Mouse (Mus musculus): ENCODE data around the gene Gm44973. TPM values are rescaled to one million over a fixed set of nuclear protein-coding genes. Genes with fewer than 3 reads are reported as not detected.
A peak's percentile ranks its signal among the peaks of the same experiment; 100 is the strongest.
"Not testable (repeated sequence)": the region's sequence is repeated elsewhere in the genome, so short reads cannot be mapped to it uniquely, and the experiment has no call there.

Gene Gm44973
- polyA plus RNA-seq, 1 experiment from 2014 or later, result 2.0 TPM

- peaks cover 51% of the 10 kb centered on the region for H3K36me3 ChIP-seq
Measured at GRCm38 (mm10) chr7:5076931-5077330, 61.6 kb downstream of the Gm44973 start.

DNA sequence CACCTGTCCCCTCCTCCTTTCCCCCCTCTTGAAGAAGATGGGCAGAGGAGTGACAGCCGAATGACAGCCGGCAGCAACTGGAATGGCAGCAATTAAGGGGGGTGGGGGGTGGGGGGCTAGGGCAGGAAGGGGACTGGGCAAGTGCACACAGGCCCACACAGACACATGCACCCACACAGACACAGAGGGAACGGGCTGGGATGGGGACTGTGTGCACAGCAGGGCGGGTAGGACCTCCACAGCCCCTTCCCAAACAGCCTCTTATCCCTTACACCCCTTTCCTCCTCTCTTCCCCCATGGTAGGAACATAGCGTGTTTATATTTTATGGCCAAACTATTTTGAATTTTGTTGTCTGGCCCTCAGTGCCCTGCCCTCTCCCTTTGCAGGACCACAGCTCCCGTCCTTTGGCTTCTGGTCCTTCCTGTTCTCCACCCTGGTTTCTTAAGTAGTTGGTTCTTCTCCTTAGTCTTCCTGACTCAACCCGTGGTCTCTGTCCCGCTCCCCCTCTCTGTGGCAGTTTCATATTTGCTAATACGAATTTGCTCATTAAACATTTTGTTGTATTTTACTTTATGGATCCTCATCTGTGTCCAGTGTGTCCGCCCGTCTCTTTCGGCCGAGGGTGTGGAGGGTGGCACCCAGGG lies 64.2 kb downstream of the Gm44973 start:
- peak; percentile 9; the same call in 1 of the 2 replicates for ATAC-seq (ENCODE audit: insufficient read depth, low FRiP score, low read depth)
- H3K27ac ChIP-seq, result peak overlapping the region; percentile 95; the same call in 1 of the 2 replicates
- H3K4me1 ChIP-seq, result peaks cover 12% of the 10 kb centered on the region
- WGBS, result 42% methylated on average over 9 of the region's 13 CpGs
- H3K36me3 ChIP-seq, result peaks cover 45% of the 10 kb centered on the region
- not testable (repeated sequence) for H3K9me3 ChIP-seq; H3K27me3 ChIP-seq (replicated peaks); H3K9ac ChIP-seq
- peak overlapping the region; percentile 86 for H3K4me3 ChIP-seq (replicated peaks)
- peak overlapping the region; percentile 78 for H3K4me2 ChIP-seq

More at GRCm38 (mm10) chr7:5076931-5077330, 61.6 kb downstream of the Gm44973 start:
- ATAC-seq (ENCODE audit: insufficient read depth, low FRiP score, low read depth), result no peak
- H3K27me3 ChIP-seq (replicated peaks), result no peaks in the 10 kb centered on the region
- 72% methylated on average over 2 of the region's 2 CpGs for WGBS
- no peak overlapping the region for H3K9ac ChIP-seq
- no peak overlapping the region for H3K4me2 ChIP-seq
- H3K4me1 ChIP-seq, result peaks cover 9% of the 10 kb centered on the region
- no peaks in the 10 kb centered on the region for H3K9me3 ChIP-seq
- H3K4me3 ChIP-seq (replicated peaks), result no peak overlapping the region
- no peak overlapping the region for H3K27ac ChIP-seq

GRCm38 (mm10) chr7:5080010-5080751 lies 64.9 kb downstream of the Gm44973 start, which contains the start of gene Epn1:
TSS of gene Epn1 (plus strand) at chr7:5080235.
- peaks cover 40% of the 10 kb centered on the region for H3K36me3 ChIP-seq
- peak; percentile 96 for ATAC-seq (ENCODE audit: insufficient read depth, low FRiP score, low read depth)
- peak within 1 kb of the TSS; percentile 78 for H3K4me2 ChIP-seq

GRCm38 (mm10) chr7:5080815-5081214 lies 65.5 kb downstream of the Gm44973 start:
- peaks cover 44% of the 10 kb centered on the region for H3K36me3 ChIP-seq
- WGBS, result 13% methylated on average over 6 of the region's 6 CpGs

More at GRCm38 (mm10) chr7:5080010-5080751, 64.9 kb downstream of the Gm44973 start, which contains the start of gene Epn1:
- H3K27ac ChIP-seq, result peak within 1 kb of the TSS; percentile 95
- no peaks in the 10 kb centered on the region for H3K27me3 ChIP-seq (replicated peaks)
- H3K4me1 ChIP-seq, result peaks cover 12% of the 10 kb centered on the region
- H3K9me3 ChIP-seq, result no peaks in the 10 kb centered on the region
- H3K9ac ChIP-seq, result peak within 1 kb of the TSS; percentile 87
- WGBS, result 1% methylated on average over 74 of the region's 81 CpGs
- peak within 1 kb of the TSS; percentile 86 for H3K4me3 ChIP-seq (replicated peaks)

DNA sequence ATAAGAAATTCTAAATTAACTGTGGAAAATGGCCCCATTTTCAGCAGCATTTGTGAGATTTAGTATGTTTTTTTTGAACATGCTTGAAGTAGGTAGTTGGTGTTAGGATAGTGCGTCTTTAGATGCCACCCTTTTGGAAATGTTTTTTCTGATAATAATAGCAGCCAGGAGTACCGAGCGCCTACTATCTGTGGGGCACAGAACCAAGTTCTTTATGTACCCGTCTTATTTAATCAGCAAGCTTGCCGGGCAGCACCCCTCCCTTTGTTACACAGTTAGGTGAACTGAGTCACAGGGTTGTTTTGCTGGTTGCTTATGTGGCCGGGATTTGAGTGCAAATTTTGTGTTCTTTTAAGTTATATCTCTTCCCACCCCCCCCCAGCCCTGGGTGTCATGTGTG lies 65.9 kb downstream of the Gm44973 start:
- Histone ChIP-seq H3K27ac (peak overlapping the region; percentile 95; the same call in 1 of the 2 replicates), H3K4me1 (peaks cover 12% of the 10 kb centered on the region), H3K9ac (peak overlapping the region; percentile 87; the same call in 1 of the 2 replicates), H3K27me3 (replicated peaks) (no peaks in the 10 kb centered on the region), H3K9me3 (no peaks in the 10 kb centered on the region), H3K36me3 (peaks cover 41% of the 10 kb centered on the region), H3K4me2 (peak overlapping the region; percentile 78), H3K4me3 (replicated peaks) (peak overlapping the region; percentile 86)
- WGBS, result 56% methylated on average over 6 of the region's 6 CpGs
- ATAC-seq (ENCODE audit: insufficient read depth, low FRiP score, low read depth), result 0 out of 2 replicates have a peak, but pooled peaks have one; percentile 30

More at GRCm38 (mm10) chr7:5080815-5081214, 65.5 kb downstream of the Gm44973 start:
- peak overlapping the region; percentile 86 for H3K4me3 ChIP-seq (replicated peaks)
- peak overlapping the region; percentile 78 for H3K4me2 ChIP-seq
- peak overlapping the region; percentile 95 for H3K27ac ChIP-seq
- H3K9ac ChIP-seq, result peak overlapping the region; percentile 87
- H3K27me3 ChIP-seq (replicated peaks), result no peaks in the 10 kb centered on the region
- ATAC-seq (ENCODE audit: insufficient read depth, low FRiP score, low read depth), result no peak
- no peaks in the 10 kb centered on the region for H3K9me3 ChIP-seq
- H3K4me1 ChIP-seq, result peaks cover 12% of the 10 kb centered on the region

DNA sequence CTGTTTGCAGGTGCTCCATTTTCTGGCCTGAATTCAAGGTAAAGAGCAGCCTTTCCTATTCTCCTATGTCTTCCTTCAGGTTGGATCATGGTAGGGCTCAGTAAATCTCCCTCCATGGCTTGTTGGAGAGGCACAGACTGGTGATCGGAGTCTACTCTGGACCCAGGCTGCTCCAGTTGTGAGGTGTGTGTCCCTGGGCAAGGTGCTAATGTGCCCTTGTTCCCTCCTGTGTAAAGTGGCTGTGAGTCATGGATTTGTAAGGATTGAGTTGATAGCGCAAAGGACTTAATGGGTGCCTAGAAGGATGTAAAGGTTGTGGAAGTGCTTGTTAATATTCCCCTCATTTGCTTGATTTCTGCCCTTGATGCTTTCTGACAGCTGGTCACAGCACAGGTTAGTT lies 66.6 kb downstream of the Gm44973 start:
- no peak for ATAC-seq (ENCODE audit: insufficient read depth, low FRiP score, low read depth)
- no peak overlapping the region; the same call in 1 of the 2 replicates for H3K4me3 ChIP-seq (replicated peaks)
- peak overlapping the region; percentile 78 for H3K4me2 ChIP-seq
- H3K27me3 ChIP-seq (replicated peaks), result no peaks in the 10 kb centered on the region
- H3K27ac ChIP-seq, result no peak overlapping the region
- H3K9me3 ChIP-seq, result no peaks in the 10 kb centered on the region
- peaks cover 12% of the 10 kb centered on the region for H3K4me1 ChIP-seq
- peaks cover 34% of the 10 kb centered on the region for H3K36me3 ChIP-seq
- WGBS, result 83% methylated on average over 2 of the region's 2 CpGs
- H3K9ac ChIP-seq, result no peak overlapping the region

Other genes with a start within 250 kb of the Gm44973 start
- gene Fam71e2, start 244.2 kb upstream of the Gm44973 start, polyA plus RNA-seq (2015; fragmentation: Nextera tagmentation; extraction: Ambion mirVana), result not detected in 2 replicates
- 0.13 and 0.22 TPM in 2 replicates for gene Il11, start 232.6 kb upstream of the Gm44973 start, polyA plus RNA-seq (2015; fragmentation: Nextera tagmentation; extraction: Ambion mirVana)
- 1.2 and 1.4 TPM in 2 replicates for gene Tmem190, start 232.6 kb upstream of the Gm44973 start, polyA plus RNA-seq (2015; fragmentation: Nextera tagmentation; extraction: Ambion mirVana)
- 35.4 and 36.4 TPM in 2 replicates for gene Tmem238, start 225.8 kb upstream of the Gm44973 start, polyA plus RNA-seq (2015; fragmentation: Nextera tagmentation; extraction: Ambion mirVana)
- gene Rpl28, start 222.6 kb upstream of the Gm44973 start, polyA plus RNA-seq (2015; fragmentation: Nextera tagmentation; extraction: Ambion mirVana), result 309 and 356 TPM in 2 replicates
- 306 and 315 TPM in 2 replicates for gene Ube2s, start 202.9 kb upstream of the Gm44973 start, polyA plus RNA-seq (2015; fragmentation: Nextera tagmentation; extraction: Ambion mirVana)
- 0.36 and 0.44 TPM in 2 replicates for gene Shisa7, start 170.8 kb upstream of the Gm44973 start, polyA plus RNA-seq (2015; fragmentation: Nextera tagmentation; extraction: Ambion mirVana)
- 12.9 and 14.4 TPM in 2 replicates for gene Isoc2b, start 145.2 kb upstream of the Gm44973 start, polyA plus RNA-seq (2015; fragmentation: Nextera tagmentation; extraction: Ambion mirVana)
- gene Isoc2a, start 138.3 kb upstream of the Gm44973 start, polyA plus RNA-seq (2015; fragmentation: Nextera tagmentation; extraction: Ambion mirVana), result 1.1 and 1.3 TPM in 2 replicates
- not detected in 2 replicates for gene Gm36210, start 109.0 kb upstream of the Gm44973 start, polyA plus RNA-seq (2015; fragmentation: Nextera tagmentation; extraction: Ambion mirVana)
- gene Zfp628, start 100.3 kb upstream of the Gm44973 start, polyA plus RNA-seq (2015; fragmentation: Nextera tagmentation; extraction: Ambion mirVana), result 3.3 TPM in 2 replicates
- 4.3 and 4.5 TPM in 2 replicates for gene Nat14, start 93.5 kb upstream of the Gm44973 start, polyA plus RNA-seq (2015; fragmentation: Nextera tagmentation; extraction: Ambion mirVana)
- gene Ssc5d, start 89.7 kb upstream of the Gm44973 start, polyA plus RNA-seq (2015; fragmentation: Nextera tagmentation; extraction: Ambion mirVana), result 2.1 and 3.5 TPM in 2 replicates
- gene Sbk2, start 51.1 kb upstream of the Gm44973 start, polyA plus RNA-seq (2015; fragmentation: Nextera tagmentation; extraction: Ambion mirVana), result 0.22 and 0.30 TPM in 2 replicates
- gene Sbk3, start 44.3 kb upstream of the Gm44973 start, polyA plus RNA-seq (2015; fragmentation: Nextera tagmentation; extraction: Ambion mirVana), result not detected in 2 replicates
- gene Zfp579, start 19.3 kb upstream of the Gm44973 start, polyA plus RNA-seq (2015; fragmentation: Nextera tagmentation; extraction: Ambion mirVana), result 32.2 and 34.1 TPM in 2 replicates
- gene Zfp524, start 1.1 kb upstream of the Gm44973 start, polyA plus RNA-seq (2015; fragmentation: Nextera tagmentation; extraction: Ambion mirVana), result 16.0 and 16.4 TPM in 2 replicates
- 40.6 and 43.0 TPM in 2 replicates for gene Fiz1, start 799 bp upstream of the Gm44973 start, polyA plus RNA-seq (2015; fragmentation: Nextera tagmentation; extraction: Ambion mirVana)
- 5.5 and 7.7 TPM in 2 replicates for gene Zfp865, start 4.9 kb downstream of the Gm44973 start, polyA plus RNA-seq (2015; fragmentation: Nextera tagmentation; extraction: Ambion mirVana)
- gene Ccdc106, start 5.1 kb downstream of the Gm44973 start, polyA plus RNA-seq (2015; fragmentation: Nextera tagmentation; extraction: Ambion mirVana), result 19.2 and 20.8 TPM in 2 replicates
- not detected in 2 replicates for gene 4632433K11Rik, start 18.6 kb downstream of the Gm44973 start, polyA plus RNA-seq (2015; fragmentation: Nextera tagmentation; extraction: Ambion mirVana)
- 5.4 and 6.0 TPM in 2 replicates for gene Zfp784, start 22.9 kb downstream of the Gm44973 start, polyA plus RNA-seq (2015; fragmentation: Nextera tagmentation; extraction: Ambion mirVana)
- 27.7 and 28.6 TPM in 2 replicates for gene Zfp580, start 36.0 kb downstream of the Gm44973 start, polyA plus RNA-seq (2015; fragmentation: Nextera tagmentation; extraction: Ambion mirVana)
- gene U2af2, start 46.6 kb downstream of the Gm44973 start, polyA plus RNA-seq (2015; fragmentation: Nextera tagmentation; extraction: Ambion mirVana), result 118 and 124 TPM in 2 replicates
- 54.5 and 59.6 TPM in 2 replicates for gene Epn1, start 64.7 kb downstream of the Gm44973 start, polyA plus RNA-seq (2015; fragmentation: Nextera tagmentation; extraction: Ambion mirVana)
- not detected in 2 replicates for gene Rfpl4, start 101.5 kb downstream of the Gm44973 start, polyA plus RNA-seq (2015; fragmentation: Nextera tagmentation; extraction: Ambion mirVana)
- gene Rasl2-9, start 110.5 kb downstream of the Gm44973 start, polyA plus RNA-seq (2015; fragmentation: Nextera tagmentation; extraction: Ambion mirVana), result 0.30 and 0.55 TPM in 2 replicates
- gene Vmn1r55, start 134.2 kb downstream of the Gm44973 start, polyA plus RNA-seq (2015; fragmentation: Nextera tagmentation; extraction: Ambion mirVana), result 0.01 TPM in 1 of 2 replicates, not detected in the other
- not detected in 2 replicates for gene Vmn1r56, start 181.3 kb downstream of the Gm44973 start, polyA plus RNA-seq (2015; fragmentation: Nextera tagmentation; extraction: Ambion mirVana)
- not detected in 2 replicates for gene Vmn1r57, start 203.0 kb downstream of the Gm44973 start, polyA plus RNA-seq (2015; fragmentation: Nextera tagmentation; extraction: Ambion mirVana)

All from stomach, embryonic 15.5 days (tissue).